Mouse (Mus musculus): Measurements from ENCODE around the gene Mapk8ip2. TPM values are rescaled to one million over a fixed set of nuclear protein-coding genes. Genes with fewer than 3 reads are reported as not detected.

Mapk8ip2 gene
- polyA plus RNA-seq, 1 experiment from 2014 or later: 0.26 TPM

DNA sequence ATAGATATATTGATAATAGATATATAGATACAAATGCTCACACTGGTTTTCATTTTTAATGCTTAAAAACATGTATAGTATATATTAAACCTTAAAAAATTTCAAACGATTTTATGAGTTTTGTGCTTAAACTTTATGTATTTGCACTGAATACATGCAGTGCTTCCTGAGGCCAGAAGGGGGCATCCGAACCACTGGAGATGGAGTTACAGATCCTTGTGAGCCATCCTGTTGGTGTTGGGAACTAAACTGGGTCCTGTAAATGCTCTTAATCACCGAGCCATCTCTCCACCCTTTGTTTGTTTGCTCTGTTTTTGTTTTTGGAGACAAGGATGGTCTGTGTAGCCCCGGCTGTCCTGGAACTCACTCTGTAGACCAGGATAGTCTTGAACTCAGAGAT, 41.3 kb downstream of the Mapk8ip2 start:
- peaks cover 30% of the 10 kb centered on the region for H3K27me3 ChIP-seq (ENCODE audit: control insufficient read depth, insufficient read depth, low read depth, low read length)
- 60% methylated on average over 4 of the region's 4 CpGs for WGBS (ENCODE audit: insufficient replicate concordance)
- no peak overlapping the region for H3K4me2 ChIP-seq (ENCODE audit: low read depth, low read length)
- H3K9me3 ChIP-seq (replicated peaks; ENCODE audit: control insufficient read depth, low read length): no peaks in the 10 kb centered on the region
- H3K27ac ChIP-seq (ENCODE audit: low read length): no peak overlapping the region
- H3K36me3 ChIP-seq (ENCODE audit: control insufficient read depth, insufficient read depth): no peaks in the 10 kb centered on the region
- peaks cover 13% of the 10 kb centered on the region for H3K4me1 ChIP-seq (ENCODE audit: control insufficient read depth, low read depth, low read length)
- H3K4me3 ChIP-seq (ENCODE audit: low read depth, low read length): no peak overlapping the region
- H3K9ac ChIP-seq (ENCODE audit: low read depth, low read length): no peak overlapping the region
- no peak for ATAC-seq (ENCODE audit: low read depth)

DNA sequence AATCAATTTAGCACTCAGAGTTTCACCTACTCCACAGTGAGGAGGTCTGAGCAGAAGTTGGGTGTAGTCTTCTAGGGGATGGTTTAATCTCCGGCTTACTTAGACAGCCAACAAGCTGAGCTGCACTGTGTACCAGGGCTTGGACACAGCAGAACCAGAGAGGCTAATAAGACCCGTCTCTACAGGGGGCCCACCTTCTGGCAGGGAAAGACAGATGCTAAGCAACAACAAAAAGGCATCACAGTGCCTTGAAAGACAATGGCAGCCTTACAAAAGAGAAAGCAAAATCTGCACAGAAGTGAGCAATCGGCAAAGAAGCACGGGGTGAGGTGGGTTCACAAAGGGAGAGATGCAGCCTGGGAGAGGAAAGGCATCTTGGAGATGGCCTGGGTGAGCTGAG, 42.4 kb downstream of the Mapk8ip2 start:
- H3K4me1 ChIP-seq (ENCODE audit: control insufficient read depth, low read depth, low read length): peaks cover 21% of the 10 kb centered on the region
- 55% methylated on average over 4 of the region's 4 CpGs for WGBS (ENCODE audit: insufficient replicate concordance)
- ATAC-seq (ENCODE audit: low read depth): no peak

DNA sequence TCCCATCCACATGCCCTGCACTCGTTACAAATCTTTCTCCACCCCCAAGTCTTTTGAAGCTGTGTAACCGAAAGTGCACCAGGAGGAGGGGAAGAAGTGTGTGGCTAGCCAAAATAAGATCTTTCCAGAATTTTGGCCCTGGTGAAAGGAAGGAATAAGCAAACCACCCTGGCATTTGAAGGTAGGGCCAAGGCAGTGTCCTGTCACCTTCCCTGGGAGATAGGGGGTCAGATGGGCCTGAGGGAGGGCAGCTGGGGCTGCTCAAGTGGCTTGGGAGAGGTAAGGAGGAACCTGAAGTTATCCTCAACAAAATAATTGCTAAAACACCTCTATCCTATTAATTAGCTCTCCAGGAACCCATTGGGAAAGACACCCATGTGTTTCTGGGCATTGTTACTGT, 43.1 kb downstream of the Mapk8ip2 start:
- no peak for ATAC-seq (ENCODE audit: low read depth)
- peaks cover 21% of the 10 kb centered on the region for H3K4me1 ChIP-seq (ENCODE audit: control insufficient read depth, low read depth, low read length)
- H3K36me3 ChIP-seq (ENCODE audit: control insufficient read depth, insufficient read depth): no peaks in the 10 kb centered on the region
- no peak overlapping the region for H3K27ac ChIP-seq (ENCODE audit: low read length)
- H3K27me3 ChIP-seq (ENCODE audit: control insufficient read depth, insufficient read depth, low read depth, low read length): peaks cover 39% of the 10 kb centered on the region
- no peak overlapping the region for H3K9ac ChIP-seq (ENCODE audit: low read depth, low read length)
- H3K4me3 ChIP-seq (ENCODE audit: low read depth, low read length): no peak overlapping the region
- 37% methylated on average over 2 of the region's 2 CpGs for WGBS (ENCODE audit: insufficient replicate concordance)
- H3K9me3 ChIP-seq (replicated peaks; ENCODE audit: control insufficient read depth, low read length): no peaks in the 10 kb centered on the region
- no peak overlapping the region for H3K4me2 ChIP-seq (ENCODE audit: low read depth, low read length)

More for the DNA sequence above, 42.4 kb downstream of the Mapk8ip2 start:
- Histone ChIP-seq H3K36me3 (ENCODE audit: control insufficient read depth, insufficient read depth) (no peaks in the 10 kb centered on the region), H3K4me3 (ENCODE audit: low read depth, low read length) (no peak overlapping the region), H3K9ac (ENCODE audit: low read depth, low read length) (no peak overlapping the region), H3K27ac (ENCODE audit: low read length) (no peak overlapping the region), H3K27me3 (ENCODE audit: control insufficient read depth, insufficient read depth, low read depth, low read length) (peaks cover 39% of the 10 kb centered on the region), H3K4me2 (ENCODE audit: low read depth, low read length) (no peak overlapping the region), H3K9me3 (replicated peaks; ENCODE audit: control insufficient read depth, low read length) (no peaks in the 10 kb centered on the region)

DNA sequence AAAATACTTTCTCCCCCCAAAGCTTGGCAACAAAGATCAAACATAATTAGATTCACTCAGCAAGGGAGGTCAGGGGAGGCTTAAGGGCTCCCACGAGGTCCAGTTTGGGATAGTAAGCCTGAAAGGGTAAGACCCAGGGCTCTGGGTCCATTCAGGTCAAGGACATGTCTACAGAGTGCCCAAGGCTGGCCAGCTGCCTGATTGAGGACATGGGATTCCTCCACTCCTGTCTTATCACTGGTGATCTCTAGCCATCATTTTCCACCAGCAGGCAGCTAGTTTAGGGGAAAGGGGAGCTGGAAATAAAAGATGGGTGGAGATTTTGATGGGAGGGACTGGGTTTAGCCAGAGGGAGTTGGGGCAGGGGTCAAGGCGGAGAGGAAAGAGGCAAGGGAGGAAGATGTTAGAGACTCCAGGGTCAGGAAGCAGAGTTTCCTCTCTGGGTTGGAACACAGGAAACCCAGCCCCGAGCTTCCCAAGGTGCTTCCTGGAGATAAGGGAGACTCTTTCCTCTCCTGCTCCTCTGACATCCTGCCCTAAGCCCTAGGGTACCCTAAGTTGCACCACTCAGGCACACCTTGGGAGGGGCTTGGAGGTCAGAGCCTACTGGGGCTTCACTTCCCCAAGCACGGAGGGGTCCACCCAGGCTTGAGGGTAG, 43.8 kb downstream of the Mapk8ip2 start:
- peak; percentile 50 for ATAC-seq (ENCODE audit: low read depth)
- H3K36me3 ChIP-seq (ENCODE audit: control insufficient read depth, insufficient read depth): no peaks in the 10 kb centered on the region
- H3K4me1 ChIP-seq (ENCODE audit: control insufficient read depth, low read depth, low read length): peaks cover 21% of the 10 kb centered on the region
- H3K4me2 ChIP-seq (ENCODE audit: low read depth, low read length): no peak overlapping the region
- 8% methylated on average over 4 of the region's 4 CpGs for WGBS (ENCODE audit: insufficient replicate concordance)
- H3K9ac ChIP-seq (ENCODE audit: low read depth, low read length): no peak overlapping the region
- no peak overlapping the region for H3K27ac ChIP-seq (ENCODE audit: low read length)
- no peak overlapping the region; the same call in 1 of the 2 replicates for H3K4me3 ChIP-seq (ENCODE audit: low read depth, low read length)
- no peaks in the 10 kb centered on the region for H3K9me3 ChIP-seq (replicated peaks; ENCODE audit: control insufficient read depth, low read length)
- peaks cover 39% of the 10 kb centered on the region for H3K27me3 ChIP-seq (ENCODE audit: control insufficient read depth, insufficient read depth, low read depth, low read length)

DNA sequence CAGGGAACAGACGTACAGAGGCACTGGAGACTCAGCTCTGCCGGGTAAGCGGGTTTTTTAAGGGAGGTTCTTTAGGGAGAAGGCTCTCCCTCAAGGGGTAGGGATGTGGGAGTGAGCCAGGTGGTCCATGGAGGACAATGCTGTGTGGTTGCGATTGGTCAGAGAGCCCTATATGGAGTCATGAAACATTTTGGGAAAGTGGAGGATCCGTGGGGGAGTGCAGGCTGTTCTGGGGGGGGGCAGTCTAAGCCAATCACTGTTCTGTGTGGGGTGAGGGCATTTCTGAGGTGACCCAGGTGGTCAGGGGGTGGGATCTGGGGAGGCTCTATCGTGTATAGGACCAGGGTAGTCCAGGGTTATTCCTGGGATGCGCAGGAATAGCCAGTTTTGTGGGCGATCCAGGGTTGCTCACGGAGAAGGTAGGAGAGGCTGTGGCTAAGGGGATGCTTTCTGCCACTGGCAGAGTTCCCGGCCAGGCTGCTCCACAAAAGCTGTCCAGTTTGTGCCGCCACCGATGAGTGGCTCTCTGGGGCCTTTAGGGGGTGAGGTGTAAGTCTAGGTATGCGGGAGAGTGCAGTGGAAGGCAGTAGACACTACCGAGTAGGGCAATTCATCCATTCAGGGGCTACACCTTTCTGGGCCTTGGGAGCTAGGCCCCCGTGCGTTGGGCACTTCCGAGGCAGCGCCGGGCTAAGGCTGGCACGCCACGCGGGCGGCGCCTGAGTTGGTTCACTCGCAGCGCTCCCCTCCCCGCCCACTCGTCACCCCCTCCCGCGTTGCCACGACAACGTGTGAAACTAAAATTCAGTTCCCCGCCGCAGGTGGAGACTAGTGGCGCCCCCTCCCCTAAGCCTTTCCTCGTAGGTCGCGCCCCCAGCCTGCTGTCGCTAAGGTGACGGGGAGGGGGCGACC, 44.6 kb downstream of the Mapk8ip2 start:
- Histone ChIP-seq H3K4me3 (ENCODE audit: low read depth, low read length) (peak overlapping the region; percentile 66), H3K27me3 (ENCODE audit: control insufficient read depth, insufficient read depth, low read depth, low read length) (peaks cover 39% of the 10 kb centered on the region), H3K27ac (ENCODE audit: low read length) (no peak overlapping the region), H3K9ac (ENCODE audit: low read depth, low read length) (no peak overlapping the region; the same call in 1 of the 2 replicates), H3K9me3 (replicated peaks; ENCODE audit: control insufficient read depth, low read length) (no peaks in the 10 kb centered on the region), H3K36me3 (ENCODE audit: control insufficient read depth, insufficient read depth) (no peaks in the 10 kb centered on the region), H3K4me2 (ENCODE audit: low read depth, low read length) (peak overlapping the region; percentile 89), H3K4me1 (ENCODE audit: control insufficient read depth, low read depth, low read length) (peaks cover 21% of the 10 kb centered on the region)
- no peak for ATAC-seq (ENCODE audit: low read depth)
- WGBS (ENCODE audit: insufficient replicate concordance): 2% methylated on average over 40 of the region's 41 CpGs

DNA sequence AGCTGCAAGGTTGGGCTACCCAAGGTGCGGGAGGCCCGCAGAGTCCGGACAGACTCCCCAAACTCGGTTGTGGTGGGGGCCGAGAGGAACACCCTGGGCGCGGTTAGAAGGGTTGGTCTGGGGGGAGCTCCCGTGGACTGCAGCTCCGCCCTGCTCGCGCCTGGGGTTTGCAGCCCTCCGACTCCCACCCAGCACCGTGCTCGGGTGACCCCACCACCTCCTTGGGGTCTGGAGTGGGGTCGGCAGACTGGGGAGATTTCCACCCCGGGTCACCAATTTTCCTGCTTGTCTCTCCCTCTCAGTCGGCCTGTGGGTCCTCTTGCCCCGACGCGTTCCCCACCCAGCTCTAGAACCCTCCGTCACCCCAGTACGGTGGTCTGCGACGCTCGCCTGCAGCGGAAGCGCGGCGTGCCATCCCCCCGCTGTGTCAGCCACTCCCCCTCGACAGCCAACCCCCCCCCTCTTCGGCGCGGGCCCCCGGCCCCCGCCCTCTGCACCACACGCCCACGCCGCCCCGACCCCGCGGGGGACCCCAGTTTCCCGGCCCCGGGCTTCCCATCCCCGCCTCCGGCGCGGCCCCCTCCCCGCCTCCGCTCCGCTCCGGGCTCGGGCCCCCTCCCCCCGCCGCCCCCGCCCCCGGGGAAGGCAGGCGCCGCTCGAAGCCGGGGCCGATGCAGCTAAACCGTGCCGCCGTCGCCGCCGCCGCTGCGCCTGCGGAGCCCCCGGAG, 45.4 kb downstream of the Mapk8ip2 start, which contains the start of gene Shank3:
Gene Shank3, plus strand, starts transcription at position 663 of the 728 bp plus-strand sequence.
- H3K27me3 ChIP-seq (ENCODE audit: control insufficient read depth, insufficient read depth, low read depth, low read length): peaks cover 39% of the 10 kb centered on the region
- under 1% methylated on average over 31 of the region's 72 CpGs for WGBS (ENCODE audit: insufficient replicate concordance)
- H3K9ac ChIP-seq (ENCODE audit: low read depth, low read length): peak within 1 kb of the TSS; percentile 47
- ATAC-seq (ENCODE audit: low read depth): no peak
- H3K4me3 ChIP-seq (ENCODE audit: low read depth, low read length): peak within 1 kb of the TSS; percentile 66
- peak within 1 kb of the TSS; percentile 89 for H3K4me2 ChIP-seq (ENCODE audit: low read depth, low read length)
- H3K9me3 ChIP-seq (replicated peaks; ENCODE audit: control insufficient read depth, low read length): no peaks in the 10 kb centered on the region
- peaks cover 21% of the 10 kb centered on the region for H3K4me1 ChIP-seq (ENCODE audit: control insufficient read depth, low read depth, low read length)
- H3K27ac ChIP-seq (ENCODE audit: low read length): no peak within 1 kb of the TSS
- H3K36me3 ChIP-seq (ENCODE audit: control insufficient read depth, insufficient read depth): no peaks in the 10 kb centered on the region

DNA sequence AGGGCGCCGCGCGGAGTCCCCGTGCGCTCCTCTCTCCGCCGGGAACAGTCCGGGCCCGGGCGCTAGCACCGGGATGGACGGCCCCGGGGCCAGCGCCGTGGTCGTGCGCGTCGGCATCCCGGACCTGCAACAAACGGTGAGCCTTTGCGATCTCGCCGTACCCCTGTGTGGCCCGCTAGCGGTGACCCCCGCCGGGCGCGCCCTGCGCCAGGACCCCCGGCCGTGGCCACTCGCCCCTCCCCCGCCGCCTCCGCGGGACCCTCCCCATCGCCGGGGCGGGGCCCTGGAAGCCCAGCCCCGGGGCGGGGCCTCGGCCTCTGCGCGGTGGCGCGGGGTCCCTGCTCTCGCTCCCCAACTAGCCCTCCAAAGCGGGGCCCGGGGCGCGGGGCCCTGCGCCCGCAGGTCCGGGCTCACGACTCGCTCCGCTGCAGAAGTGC, 46.1 kb downstream of the Mapk8ip2 start:
- Histone ChIP-seq H3K9me3 (replicated peaks; ENCODE audit: control insufficient read depth, low read length) (no peaks in the 10 kb centered on the region), H3K4me3 (ENCODE audit: low read depth, low read length) (peak overlapping the region; percentile 66), H3K27ac (ENCODE audit: low read length) (no peak overlapping the region), H3K4me1 (ENCODE audit: control insufficient read depth, low read depth, low read length) (peaks cover 21% of the 10 kb centered on the region), H3K36me3 (ENCODE audit: control insufficient read depth, insufficient read depth) (no peaks in the 10 kb centered on the region), H3K27me3 (ENCODE audit: control insufficient read depth, insufficient read depth, low read depth, low read length) (peaks cover 39% of the 10 kb centered on the region), H3K9ac (ENCODE audit: low read depth, low read length) (peak overlapping the region; percentile 47), H3K4me2 (ENCODE audit: low read depth, low read length) (peak overlapping the region; percentile 89)
- ATAC-seq (ENCODE audit: low read depth): peak; percentile 53
- under 1% methylated on average over 52 of the region's 60 CpGs for WGBS (ENCODE audit: insufficient replicate concordance)

DNA sequence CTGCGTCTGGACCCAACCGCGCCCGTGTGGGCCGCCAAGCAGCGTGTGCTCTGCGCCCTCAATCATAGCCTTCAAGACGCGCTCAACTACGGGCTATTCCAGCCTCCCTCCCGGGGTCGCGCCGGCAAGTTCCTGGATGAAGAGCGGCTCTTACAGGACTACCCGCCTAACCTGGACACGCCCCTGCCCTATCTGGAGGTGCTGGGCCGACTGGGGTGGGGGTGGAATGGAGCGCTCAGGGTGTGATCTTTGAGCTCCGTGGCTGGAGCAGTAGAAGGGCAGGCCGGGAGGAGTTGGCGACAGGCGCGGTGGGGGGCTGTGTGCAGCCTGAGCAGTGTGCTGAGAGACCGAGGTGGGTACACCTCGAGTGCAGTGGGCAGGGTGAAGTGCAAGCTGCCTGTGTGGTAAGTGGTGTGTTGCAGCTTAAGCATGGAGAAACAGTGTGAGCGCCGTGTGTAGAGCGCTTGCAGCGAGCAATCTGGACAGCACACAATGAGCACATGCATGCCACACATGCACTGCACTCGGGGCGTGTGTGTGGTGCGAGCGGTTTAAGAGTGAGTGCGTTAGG, 46.6 kb downstream of the Mapk8ip2 start:
- peak overlapping the region; percentile 47; the same call in 1 of the 2 replicates for H3K9ac ChIP-seq (ENCODE audit: low read depth, low read length)
- ATAC-seq (ENCODE audit: low read depth): peak; percentile 50; the same call in 1 of the 2 replicates
- whole genome bisulfite sequencing (ENCODE audit: insufficient replicate concordance): 7% methylated on average over 35 of the region's 35 CpGs
- peaks cover 39% of the 10 kb centered on the region for H3K27me3 ChIP-seq (ENCODE audit: control insufficient read depth, insufficient read depth, low read depth, low read length)
- H3K4me1 ChIP-seq (ENCODE audit: control insufficient read depth, low read depth, low read length): peaks cover 21% of the 10 kb centered on the region
- peak overlapping the region; percentile 89 for H3K4me2 ChIP-seq (ENCODE audit: low read depth, low read length)
- H3K9me3 ChIP-seq (replicated peaks; ENCODE audit: control insufficient read depth, low read length): no peaks in the 10 kb centered on the region
- H3K4me3 ChIP-seq (ENCODE audit: low read depth, low read length): peak overlapping the region; percentile 66
- no peaks in the 10 kb centered on the region for H3K36me3 ChIP-seq (ENCODE audit: control insufficient read depth, insufficient read depth)
- no peak overlapping the region for H3K27ac ChIP-seq (ENCODE audit: low read length)

Measured in liver, embryonic 16.5 days (tissue).